Mouse (Mus musculus) embryonic fibroblast, embryonic 13.5 days (primary cell): ENCODE measurements around the gene Nutf2. TPM values are rescaled to one million over a fixed set of nuclear protein-coding genes. Genes with fewer than 3 reads are reported as not detected.
A peak's percentile ranks its signal among the peaks of the same experiment; 100 is the strongest.
"Not testable (repeated sequence)": the region's sequence is repeated elsewhere in the genome, so short reads cannot be mapped to it uniquely, and the experiment has no call there.

Source experiments
- H3K27ac ChIP-seq: 2 replicates; pipeline ENCODE4 v1.5.1; 2012; ENCODE audit warnings: low read length, control low read depth, inconsistent platforms; ENCODE audit not compliant: insufficient read depth
- H3K4me1 ChIP-seq: 2 replicates; pipeline ENCODE4 v1.6.1; 2011; ENCODE audit warnings: low read length; ENCODE audit not compliant: control insufficient read depth, insufficient read depth
- H3K4me3 ChIP-seq: 2 replicates; pipeline ENCODE4 v1.5.1; 2011; ENCODE audit warnings: mild to moderate bottlenecking, control low read depth, low read length; ENCODE audit not compliant: insufficient read depth
- CTCF ChIP-seq: IDR thresholded peaks from 2 replicates; pipeline ENCODE4 v1.5.1; 2011; ENCODE audit warnings: mild to moderate bottlenecking, control low read depth, low read length, moderate library complexity, borderline replicate concordance; ENCODE audit not compliant: insufficient read depth
- POLR2A ChIP-seq: IDR thresholded peaks from 2 replicates; pipeline ENCODE4 v1.6.1; 2011; ENCODE audit warnings: low read depth, mild to moderate bottlenecking, control low read depth, low read length, moderate library complexity
- polyA plus RNA-seq: library from polyadenylated mRNA; stranded (reverse); fragments of >200 nt; gene quantifications from 2 replicates; pipeline ENCODE4 v1.2.4, GENCODE M21; 2011; ENCODE audit warnings: low read depth; ENCODE audit not compliant: missing spikeins, insufficient read length

Nutf2 gene
- polyA plus RNA-seq, 1 experiment: 119 TPM

DNA sequence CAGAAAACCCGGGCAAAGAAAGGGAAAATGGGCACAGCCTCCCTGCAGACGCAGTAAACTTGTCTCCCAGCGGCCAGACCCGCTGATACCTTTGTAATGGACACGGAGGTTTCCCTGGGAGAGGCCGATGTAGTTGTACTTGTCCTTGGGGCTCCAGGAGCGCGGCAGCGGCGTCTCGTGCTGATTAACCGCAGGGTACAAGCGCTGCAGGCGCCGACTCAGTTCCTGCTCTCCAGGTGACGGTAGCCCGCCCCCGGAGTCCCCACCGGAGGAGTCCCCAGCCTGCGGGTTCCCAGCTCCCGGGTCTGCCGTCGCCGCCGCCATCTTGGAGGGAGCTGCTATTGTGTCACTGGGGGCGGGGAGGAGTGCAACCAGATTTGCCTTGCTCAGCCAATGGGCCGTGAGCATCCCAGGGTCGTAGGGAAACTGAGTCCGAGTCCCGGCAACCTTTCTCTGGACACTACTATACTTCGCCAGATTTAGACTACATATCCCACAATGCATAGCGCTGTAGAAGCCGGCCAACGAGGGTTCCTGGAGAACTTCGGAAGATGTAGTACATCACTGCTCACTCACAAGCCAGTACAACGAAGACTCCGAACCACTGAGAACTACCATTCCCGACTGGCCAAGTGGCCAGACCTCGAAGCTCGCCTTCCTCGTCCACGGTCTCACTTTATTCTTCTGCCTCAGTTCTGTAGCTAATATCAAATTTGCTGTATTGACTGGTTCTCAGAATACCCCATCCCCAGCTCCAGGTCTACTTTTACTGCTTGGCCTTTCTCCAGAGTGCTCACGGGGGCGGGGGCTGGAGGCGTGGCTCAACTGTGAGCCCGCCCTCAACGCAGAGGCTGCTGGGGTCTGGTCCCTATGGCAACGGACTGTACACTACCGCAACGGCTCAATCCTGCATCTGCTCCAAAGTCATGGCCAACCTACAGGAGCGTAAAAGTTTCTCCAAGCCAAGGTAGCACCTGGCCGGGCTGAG lies 33.2 kb upstream of the Nutf2 start, which contains the start of the genes Ranbp10 and Tsnaxip1:
Ranbp10 (minus strand) TSS at position 490 of the 988 bp plus-strand sequence.
Tsnaxip1 (plus strand) TSS at position 871 of the 988 bp plus-strand sequence.
- H3K4me1 ChIP-seq: no peaks in the 10 kb centered on the region
- peak; percentile 87 for TF ChIP-seq POLR2A
- TF ChIP-seq CTCF: no peak
- H3K27ac ChIP-seq: peak within 1 kb of the TSS; percentile 58
- H3K4me3 ChIP-seq: peak within 1 kb of the TSS; percentile 84

- not testable (repeated sequence) for H3K27ac ChIP-seq, H3K4me3 ChIP-seq, H3K4me1 ChIP-seq
Measured at GRCm38 (mm10) chr8:105833740-105834139, 26.6 kb upstream of the Nutf2 start.

DNA sequence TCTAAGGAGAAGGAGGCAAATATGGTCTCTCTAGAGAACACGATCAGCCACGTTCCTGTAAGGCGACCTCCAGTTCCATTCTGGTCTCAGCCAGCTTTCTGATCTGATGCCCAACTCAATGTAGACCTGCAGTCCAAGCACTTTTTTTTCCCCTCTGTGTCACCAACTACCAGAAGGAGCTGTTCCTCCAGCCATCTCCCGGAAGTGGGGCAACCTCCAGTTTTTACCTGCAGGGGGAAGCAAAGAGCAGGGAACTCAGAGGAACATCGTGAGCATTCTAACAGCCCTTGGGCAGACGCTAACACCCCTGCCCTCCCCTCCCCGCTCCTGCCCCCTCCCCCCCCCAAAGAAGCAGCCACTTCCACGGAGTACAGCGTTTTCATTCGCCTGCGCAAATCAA lies 25.1 kb upstream of the Nutf2 start:
- no peak overlapping the region for H3K27ac ChIP-seq
- H3K4me3 ChIP-seq: no peak overlapping the region
- H3K4me1 ChIP-seq: no peaks in the 10 kb centered on the region
- TF ChIP-seq POLR2A (no peak), CTCF (no peak)

- no peak for TF ChIP-seq POLR2A
- H3K27ac ChIP-seq: no peak overlapping the region
- H3K4me1 ChIP-seq: no peaks in the 10 kb centered on the region
- H3K4me3 ChIP-seq: no peak overlapping the region
Measured at GRCm38 (mm10) chr8:105836991-105837390, 23.4 kb upstream of the Nutf2 start.

DNA sequence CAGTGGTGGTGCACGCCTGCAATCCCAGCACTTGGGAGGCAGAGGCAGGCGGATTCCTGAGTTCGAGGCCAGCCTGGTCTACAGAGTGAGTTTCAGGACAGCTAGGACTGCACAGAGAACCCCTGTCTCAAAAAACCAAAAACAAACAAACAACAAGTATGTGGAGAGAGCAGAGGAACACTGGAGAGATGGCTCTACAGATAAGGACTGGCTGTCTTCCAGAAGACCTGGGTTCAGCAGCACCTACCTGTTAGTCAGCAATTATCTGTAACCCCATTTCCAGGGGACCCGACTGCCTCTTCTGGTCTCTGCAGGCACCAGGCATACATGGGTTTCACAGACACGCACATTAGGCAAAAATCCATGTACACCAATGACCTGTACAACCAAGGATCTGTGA lies 21.2 kb upstream of the Nutf2 start:
- H3K4me3 ChIP-seq: no peak overlapping the region
- TF ChIP-seq CTCF (no peak), POLR2A (no peak)
- H3K27ac ChIP-seq: no peak overlapping the region
- no peaks in the 10 kb centered on the region for H3K4me1 ChIP-seq

- no peak overlapping the region for H3K4me3 ChIP-seq
- TF ChIP-seq POLR2A (no peak), CTCF (no peak)
- no peak overlapping the region for H3K27ac ChIP-seq
- H3K4me1 ChIP-seq: peaks cover 7% of the 10 kb centered on the region; the same call in 1 of the 2 replicates
Measured at GRCm38 (mm10) chr8:105846678-105847077, 13.7 kb upstream of the Nutf2 start.

- TF ChIP-seq CTCF (no peak), POLR2A (no peak)
- Histone ChIP-seq H3K27ac (no peak overlapping the region), H3K4me1 (peaks cover 7% of the 10 kb centered on the region; the same call in 1 of the 2 replicates), H3K4me3 (peak overlapping the region; percentile 39; the same call in 1 of the 2 replicates)
Measured at GRCm38 (mm10) chr8:105850014-105850413, 10.4 kb upstream of the Nutf2 start.

DNA sequence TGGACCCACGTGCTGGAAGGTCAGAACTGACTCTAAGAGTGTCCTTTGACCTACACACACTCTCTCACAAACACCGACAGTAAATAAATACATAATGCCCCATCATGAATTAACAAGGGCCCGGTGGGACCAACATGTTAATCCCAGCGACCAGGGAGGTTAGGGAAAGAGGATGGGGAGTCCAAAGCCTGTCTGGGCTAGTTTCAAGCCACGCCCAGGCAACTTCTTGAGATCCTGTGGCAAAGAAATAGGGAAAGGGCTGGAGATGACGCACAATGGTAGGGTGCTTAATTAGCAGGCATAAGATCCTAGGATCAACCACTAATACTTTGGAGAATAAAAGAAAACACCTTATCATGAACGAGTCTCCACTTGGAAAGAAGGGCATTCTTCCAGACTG lies 9.8 kb upstream of the Nutf2 start:
- Histone ChIP-seq H3K27ac (no peak overlapping the region), H3K4me3 (peak overlapping the region; percentile 39), H3K4me1 (peaks cover 7% of the 10 kb centered on the region; the same call in 1 of the 2 replicates)
- TF ChIP-seq CTCF: no peak
- 0 out of 2 replicates have a peak, but pooled peaks have one; percentile 27 for TF ChIP-seq POLR2A

DNA sequence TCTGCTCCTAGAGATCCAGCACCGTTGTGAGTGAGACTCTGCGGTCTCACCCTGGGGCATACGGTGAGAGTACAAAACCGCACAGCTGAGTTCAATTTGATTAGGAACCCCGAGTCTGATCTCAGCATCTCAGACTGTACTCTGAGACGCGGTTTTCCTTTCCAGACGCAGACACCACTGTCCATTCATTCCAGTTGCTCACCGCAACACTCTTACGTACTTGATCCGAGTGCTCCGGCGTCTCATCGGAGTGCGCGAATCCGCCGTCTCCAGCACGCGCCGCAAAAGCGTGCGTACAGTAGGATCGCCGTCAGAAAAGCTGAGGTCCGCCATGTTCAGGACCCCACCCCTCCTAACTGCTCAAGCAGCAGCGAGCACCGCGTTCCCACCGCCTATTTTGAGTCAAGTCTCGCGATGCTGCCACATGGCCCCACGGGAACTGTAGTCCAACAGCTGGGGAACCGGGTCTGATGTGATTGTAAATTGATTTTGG lies 8.7 kb upstream of the Nutf2 start:
- TF ChIP-seq CTCF (no peak), POLR2A (peak; percentile 99)
- peaks cover 7% of the 10 kb centered on the region; the same call in 1 of the 2 replicates for H3K4me1 ChIP-seq
- peak overlapping the region; percentile 34 for H3K27ac ChIP-seq
- H3K4me3 ChIP-seq: peak overlapping the region; percentile 78
